Mouse (Mus musculus): ENCODE data around the gene Slc48a1. TPM values are rescaled to one million over a fixed set of nuclear protein-coding genes. Genes with fewer than 3 reads are reported as not detected.

Slc48a1 gene
- total RNA-seq, 2 experiments from 2014 or later = 39.9 to 40.3 TPM

- intact Hi-C loops (cut with DNase I; ENCODE audit: low total_unique reads) = no loop called here
Observed at GRCm38 (mm10) chr15:97821321-97821982, 43.1 kb downstream of the Slc48a1 start.

DNA sequence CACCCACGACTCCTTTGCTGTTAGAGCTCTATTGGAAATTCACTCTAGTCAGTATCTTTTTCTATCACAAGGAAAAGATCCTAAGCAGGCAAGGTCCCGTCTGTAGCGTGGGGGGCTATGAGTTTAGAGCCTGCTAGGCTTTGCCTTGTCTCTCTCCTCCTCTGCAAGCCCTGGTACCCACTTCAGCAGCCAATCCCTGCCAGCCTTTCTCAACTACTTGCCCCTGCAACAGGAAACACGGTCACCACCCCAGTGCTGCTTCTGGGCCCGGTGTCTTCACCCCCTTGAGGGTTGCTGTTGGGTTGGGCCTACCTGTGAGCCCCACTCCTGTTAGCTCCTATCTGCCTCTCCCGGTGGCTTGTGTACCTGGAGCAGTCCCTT lies 43.7 kb downstream of the Slc48a1 start:
- intact Hi-C loops (cut with DNase I; ENCODE audit: low total_unique reads) = no loop called here
- no peak for DNase-seq

More at GRCm38 (mm10) chr15:97821321-97821982, 43.1 kb downstream of the Slc48a1 start:
- peak; percentile 31 for DNase-seq

DNA sequence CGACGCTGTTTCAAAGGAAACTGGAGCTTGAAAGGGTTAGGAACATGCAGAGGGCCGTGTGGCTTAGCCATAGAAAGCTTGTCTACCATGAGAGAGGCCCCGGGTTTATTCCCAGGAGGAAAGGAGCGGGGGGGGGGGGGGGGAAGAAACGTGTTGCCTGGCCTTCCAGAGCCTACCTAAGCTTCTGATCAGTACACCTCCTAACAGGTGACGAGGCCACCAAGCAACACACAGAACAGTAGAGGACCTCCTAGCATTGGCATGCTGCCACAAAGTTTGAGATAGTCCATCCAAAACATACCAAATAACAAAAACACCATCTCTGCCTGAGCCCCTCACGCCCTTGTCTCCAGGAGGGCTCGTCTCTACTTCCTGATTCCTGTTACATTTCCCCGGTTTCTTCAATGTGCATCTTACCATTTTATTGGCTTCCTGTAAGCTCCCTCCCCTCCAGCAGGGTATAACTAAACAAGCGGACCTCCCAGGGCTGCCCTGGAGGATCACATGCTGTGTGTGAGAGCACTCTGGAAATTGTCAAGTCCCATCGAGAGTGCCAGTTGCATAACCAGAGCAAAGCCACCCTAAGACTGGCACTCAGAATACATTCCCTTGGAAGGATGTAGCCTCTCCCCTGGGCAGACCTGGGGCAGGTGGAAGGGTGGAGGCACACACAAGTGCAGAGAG lies 44.4 kb downstream of the Slc48a1 start:
- intact Hi-C loops (cut with DNase I; ENCODE audit: low total_unique reads) = no loop called here
- DNase-seq = no peak

- DNase-seq = peak; percentile 13
Observed at GRCm38 (mm10) chr15:97823479-97823878, 45.2 kb downstream of the Slc48a1 start.

GRCm38 (mm10) chr15:97824042-97824441 lies 45.7 kb downstream of the Slc48a1 start:
- peak; percentile 55 for DNase-seq
- intact Hi-C loops (cut with DNase I; ENCODE audit: low total_unique reads) = no loop called here

More at GRCm38 (mm10) chr15:97823479-97823878, 45.2 kb downstream of the Slc48a1 start:
- intact Hi-C loops (cut with DNase I; ENCODE audit: low total_unique reads) = no loop called here

- intact Hi-C loops (cut with DNase I; ENCODE audit: low total_unique reads) = no loop called here
Observed at GRCm38 (mm10) chr15:97825071-97825940, 47.0 kb downstream of the Slc48a1 start.

DNA sequence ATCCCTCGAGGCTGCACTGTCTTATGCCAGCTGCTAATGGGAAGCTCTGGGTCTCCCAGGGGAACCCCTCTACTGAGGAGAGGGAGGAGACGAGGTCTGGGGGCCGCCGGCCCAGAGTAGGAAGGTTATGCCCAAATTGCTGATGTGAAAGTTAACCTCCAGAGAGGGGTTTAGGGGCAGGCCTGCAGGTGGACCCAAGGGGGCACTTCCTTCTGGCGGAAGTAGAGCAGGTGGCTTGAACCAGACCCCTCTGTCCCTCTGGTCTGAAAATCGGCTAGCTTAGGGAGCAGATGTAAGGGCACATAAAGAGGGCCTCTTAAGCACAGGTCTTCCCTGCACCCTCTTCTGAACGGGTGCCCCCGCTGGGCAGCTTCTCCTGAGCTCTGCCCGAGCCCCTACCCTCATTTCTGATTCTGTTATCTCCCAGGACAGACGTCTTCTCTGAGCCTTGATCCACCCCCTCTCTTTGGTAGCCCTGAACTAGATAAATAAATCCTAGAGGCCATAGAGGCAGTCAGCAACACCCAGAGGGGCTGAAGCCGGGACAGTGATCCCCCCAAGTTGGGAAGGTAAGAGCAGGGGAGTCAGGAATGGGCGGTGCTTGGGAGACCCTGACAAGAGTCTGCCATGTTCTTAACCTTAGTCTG lies 47.7 kb downstream of the Slc48a1 start:
- intact Hi-C loops (cut with DNase I; ENCODE audit: low total_unique reads) = no loop called here
- DNase-seq = peak; percentile 20

More at GRCm38 (mm10) chr15:97825071-97825940, 47.0 kb downstream of the Slc48a1 start:
- peak; percentile 91 for DNase-seq

GRCm38 (mm10) chr15:97826588-97827261 lies 48.4 kb downstream of the Slc48a1 start:
- no peak for DNase-seq
- intact Hi-C loops (cut with DNase I; ENCODE audit: low total_unique reads) = no loop called here

GRCm38 (mm10) chr15:97827401-97827800 lies 49.1 kb downstream of the Slc48a1 start:
- intact Hi-C loops (cut with DNase I; ENCODE audit: low total_unique reads) = no loop called here
- DNase-seq = no peak

DNA sequence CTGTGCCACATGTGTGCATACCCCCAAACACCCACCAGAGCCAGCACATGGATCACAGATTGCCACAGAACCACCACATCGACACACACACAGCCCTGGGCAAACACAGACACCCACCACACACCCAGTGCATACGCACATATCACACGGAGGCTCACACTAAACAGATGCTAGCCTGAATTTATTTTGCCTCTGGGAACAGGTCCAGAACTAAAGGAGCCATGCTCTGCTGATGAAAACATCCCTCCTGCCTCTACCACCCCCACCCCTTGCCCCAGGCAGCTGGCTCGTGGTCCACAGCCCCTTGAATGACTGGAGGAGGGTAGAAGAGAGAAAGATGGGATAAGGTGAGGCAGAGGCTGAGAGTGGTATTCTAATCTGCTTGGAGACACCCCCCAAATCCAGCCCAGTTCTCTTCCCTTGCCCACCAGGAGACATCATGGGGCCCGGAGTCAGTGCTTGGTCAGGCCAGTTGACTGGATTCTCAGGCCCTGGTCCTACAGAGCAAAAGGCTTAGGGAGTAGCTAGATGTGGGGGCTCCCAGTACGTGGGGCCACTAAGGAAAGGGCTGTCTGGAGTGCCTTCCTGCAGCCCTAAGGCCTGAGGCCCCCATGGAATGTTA lies 50.0 kb downstream of the Slc48a1 start:
- no peak for DNase-seq
- intact Hi-C loops (cut with DNase I; ENCODE audit: low total_unique reads) = no loop called here

DNA sequence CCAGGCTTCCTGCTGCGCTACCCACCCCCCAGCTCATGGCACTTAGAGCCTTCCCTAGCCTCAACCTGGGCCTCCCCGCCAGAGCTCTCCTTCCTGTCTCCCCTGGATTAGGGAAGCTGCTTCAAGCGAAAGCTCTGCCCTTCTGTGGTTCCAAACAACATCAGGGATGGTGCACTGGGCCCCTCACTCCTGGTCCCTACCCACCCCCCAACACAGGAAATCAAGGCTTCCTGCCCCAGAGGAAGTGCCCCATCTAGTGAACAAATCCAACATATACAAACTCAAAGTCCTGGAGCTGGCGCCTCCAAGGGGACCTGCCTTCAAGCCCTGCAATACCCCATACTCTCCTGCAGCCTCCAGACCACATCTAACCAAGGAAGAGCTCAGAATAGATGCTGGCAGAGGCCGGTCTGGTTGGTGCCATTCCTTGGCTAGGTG lies 50.6 kb downstream of the Slc48a1 start:
- peak; percentile 33 for DNase-seq
- intact Hi-C loops (cut with DNase I; ENCODE audit: low total_unique reads) = no loop called here

- DNase-seq = no peak
- intact Hi-C loops (cut with DNase I; ENCODE audit: low total_unique reads) = no loop called here
Observed at GRCm38 (mm10) chr15:97829432-97829831, 51.1 kb downstream of the Slc48a1 start.

DNA sequence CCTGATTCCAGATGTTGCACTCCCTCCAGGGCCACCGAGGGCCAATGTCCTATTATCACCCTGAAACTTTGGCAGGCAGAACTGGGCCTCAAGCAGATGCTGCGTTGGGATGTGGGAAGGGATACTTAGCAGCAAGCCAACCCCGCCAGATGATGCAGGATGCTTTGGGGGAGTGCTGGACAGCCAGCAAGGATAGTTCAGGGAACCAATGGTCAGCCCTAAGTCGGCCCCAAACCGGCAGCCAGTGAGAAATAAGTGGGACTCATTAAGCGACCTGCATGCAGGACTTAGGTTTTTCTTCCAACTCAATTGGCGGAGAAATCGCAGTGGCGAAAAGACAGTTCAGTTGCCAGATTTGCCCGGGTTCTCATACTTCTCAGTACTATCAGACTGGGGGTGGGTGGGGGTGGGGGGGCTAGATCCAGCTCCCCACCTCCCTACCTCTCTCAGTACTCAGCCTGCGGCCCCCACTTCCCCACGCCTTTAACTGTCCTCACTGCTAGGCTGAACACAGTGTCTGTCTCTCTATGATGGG lies 52.0 kb downstream of the Slc48a1 start:
- DNase-seq = peak; percentile 65
- intact Hi-C loops (cut with DNase I; ENCODE audit: low total_unique reads) = no loop called here

DNA sequence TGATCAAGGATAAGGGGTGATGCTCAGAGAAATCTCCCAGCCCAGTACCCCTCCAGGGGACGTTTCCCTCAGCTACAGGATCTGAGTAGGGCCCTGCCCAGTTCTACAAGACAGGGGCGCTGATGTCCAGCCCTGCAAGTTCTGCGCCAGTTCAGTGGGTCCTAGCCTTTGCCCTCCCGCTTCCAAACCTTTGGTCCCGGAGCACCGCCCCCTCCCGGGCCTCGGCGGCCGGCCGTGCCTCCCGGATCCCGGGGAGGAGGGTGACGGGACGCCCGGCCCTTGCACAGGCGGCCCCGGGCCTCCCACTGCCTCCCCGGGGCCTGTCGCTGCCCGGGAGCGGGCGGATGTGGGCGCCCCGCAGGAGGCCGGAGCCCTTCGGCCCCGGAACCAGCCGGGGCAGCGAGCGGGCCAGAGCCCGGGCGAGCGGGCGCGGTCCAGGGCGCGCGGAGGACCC lies 52.5 kb downstream of the Slc48a1 start:
- peak; percentile 59 for DNase-seq
- intact Hi-C loops (cut with DNase I; ENCODE audit: low total_unique reads) = no loop called here

DNA sequence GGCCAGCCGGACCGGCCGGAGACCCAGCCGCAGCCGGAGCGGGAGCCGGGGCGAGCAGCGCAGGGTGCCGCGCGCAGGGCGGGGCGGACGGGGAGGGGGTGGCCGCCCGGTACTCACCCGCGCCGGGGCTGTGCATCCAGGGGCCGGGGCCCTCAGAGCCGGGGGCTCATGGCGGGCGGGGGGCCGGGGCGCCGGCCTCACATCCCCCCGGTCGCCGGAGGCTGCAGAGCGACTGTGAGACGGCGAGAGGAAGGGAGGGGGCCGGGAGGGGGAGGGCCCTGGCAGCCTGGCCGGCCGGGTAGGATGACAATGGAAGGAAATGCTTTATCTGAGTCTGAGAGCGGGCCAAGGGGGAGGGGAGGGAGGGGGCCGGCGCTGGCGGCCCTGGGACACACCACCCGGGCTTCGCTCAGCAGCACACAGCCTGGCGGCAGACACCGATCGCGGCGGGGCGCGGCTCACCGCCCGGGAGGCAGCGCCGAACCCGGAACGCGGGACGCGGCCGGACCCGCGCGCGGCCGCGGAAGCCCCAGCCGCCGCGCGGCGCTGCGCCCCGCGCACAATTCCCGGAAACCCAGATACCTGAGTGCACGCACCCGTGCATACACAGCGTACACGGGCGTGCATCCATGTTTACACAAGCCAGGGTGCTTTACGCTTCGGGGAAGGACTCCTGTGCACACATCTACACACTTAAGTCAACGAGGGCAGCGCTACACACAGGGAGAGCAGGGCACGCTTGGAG lies 53.1 kb downstream of the Slc48a1 start:
- peak; percentile 76 for DNase-seq
- intact Hi-C loops (cut with DNase I; ENCODE audit: low total_unique reads) = no loop called here

GRCm38 (mm10) chr15:97831987-97832640 lies 53.8 kb downstream of the Slc48a1 start:
- intact Hi-C loops (cut with DNase I; ENCODE audit: low total_unique reads) = no loop called here
- DNase-seq = peak; percentile 70
